Mouse (Mus musculus): ENCODE results near the gene Tcta. TPM values are rescaled to one million over a fixed set of nuclear protein-coding genes. Genes with fewer than 3 reads are reported as not detected.
A peak's percentile ranks its signal among the peaks of the same experiment; 100 is the strongest.
"Not testable (repeated sequence)": the region's sequence is repeated elsewhere in the genome, so short reads cannot be mapped to it uniquely, and the experiment has no call there.

The Tcta gene
- polyA plus RNA-seq, 1 experiment: 13.7 TPM

DNA sequence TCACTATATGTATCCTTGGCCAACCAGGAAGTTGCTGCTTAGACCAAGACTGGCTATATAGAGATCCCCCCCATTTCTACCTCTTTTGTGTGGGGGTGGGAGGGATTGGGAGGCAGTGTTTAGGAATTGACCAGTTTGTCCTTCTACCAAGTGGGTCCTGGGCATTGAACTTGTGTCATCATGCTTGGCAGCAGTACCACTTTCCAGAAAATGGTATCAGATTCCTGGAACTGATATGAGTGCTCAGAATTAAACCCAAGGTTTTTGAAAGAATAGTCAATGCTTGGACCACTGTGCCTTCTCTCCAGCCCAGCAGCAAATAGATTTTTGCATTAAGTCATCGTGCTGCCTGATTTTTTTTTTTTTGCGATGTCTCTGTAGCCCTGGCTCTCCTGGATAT is 19.9 kb upstream of the Tcta start:
- Histone ChIP-seq H3K36me3 (ENCODE audit: control insufficient read depth, insufficient read depth) (peaks cover 68% of the 10 kb centered on the region), H3K4me3 (ENCODE audit: insufficient read depth, poor library complexity, severe bottlenecking) (no peak overlapping the region), H3K27me3 (ENCODE audit: control insufficient read depth, insufficient read depth, insufficient read length) (no peaks in the 10 kb centered on the region), H3K79me3 (ENCODE audit: low read depth) (peaks cover 80% of the 10 kb centered on the region), H3K79me2 (ENCODE audit: control insufficient read depth, insufficient read depth) (peaks cover 95% of the 10 kb centered on the region), H3ac (ENCODE audit: control insufficient read depth, insufficient read length, low read depth) (no peak overlapping the region)
- TF ChIP-seq CTCF (IDR thresholded peaks at IDR 0.05; ENCODE audit: control insufficient read depth, insufficient read depth, insufficient read length) (no peak), MYOD1 (IDR thresholded peaks at IDR 0.05; ENCODE audit: control insufficient read depth, insufficient read length, low read depth) (no peak), FOSL1 (IDR thresholded peaks at IDR 0.05; ENCODE audit: insufficient read depth, low read length, poor library complexity, severe bottlenecking) (no peak), MYOG (IDR thresholded peaks at IDR 0.05; ENCODE audit: control insufficient read depth, extremely low read depth, insufficient read length) (no peak), MAX (IDR thresholded peaks at IDR 0.05) (no peak), USF1 (IDR thresholded peaks at IDR 0.05; ENCODE audit: low read depth) (no peak), CEBPB (IDR thresholded peaks at IDR 0.05; ENCODE audit: low read depth) (no peak)

DNA sequence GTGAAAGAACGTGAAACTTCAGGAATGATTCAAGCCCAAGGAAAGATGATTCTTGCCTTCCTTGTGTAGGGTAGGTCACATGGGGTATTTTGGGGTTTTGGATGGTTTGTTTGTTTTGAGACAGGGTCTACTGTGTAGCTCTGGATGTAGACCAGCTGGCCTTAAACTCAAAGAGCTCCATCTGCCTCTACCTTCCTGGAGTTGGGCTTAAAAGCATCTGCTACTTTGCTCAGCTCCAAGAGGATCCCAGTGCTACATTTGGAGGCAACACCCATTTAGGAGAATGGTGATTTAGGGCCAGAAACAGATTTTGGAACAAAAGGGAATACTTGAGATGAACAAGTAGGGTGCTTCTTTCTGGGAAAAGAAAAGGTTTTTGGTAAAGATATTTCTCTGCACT is 18.8 kb upstream of the Tcta start:
- TF ChIP-seq FOSL1 (IDR thresholded peaks at IDR 0.05; ENCODE audit: insufficient read depth, low read length, poor library complexity, severe bottlenecking) (no peak), CTCF (IDR thresholded peaks at IDR 0.05; ENCODE audit: control insufficient read depth, insufficient read depth, insufficient read length) (no peak), MAX (IDR thresholded peaks at IDR 0.05) (no peak), USF1 (IDR thresholded peaks at IDR 0.05; ENCODE audit: low read depth) (no peak), CEBPB (IDR thresholded peaks at IDR 0.05; ENCODE audit: low read depth) (no peak), MYOG (IDR thresholded peaks at IDR 0.05; ENCODE audit: control insufficient read depth, extremely low read depth, insufficient read length) (no peak), MYOD1 (IDR thresholded peaks at IDR 0.05; ENCODE audit: control insufficient read depth, insufficient read length, low read depth) (no peak)
- Histone ChIP-seq H3K27me3 (ENCODE audit: control insufficient read depth, insufficient read depth, insufficient read length) (no peaks in the 10 kb centered on the region), H3K4me3 (ENCODE audit: insufficient read depth, poor library complexity, severe bottlenecking) (no peak overlapping the region), H3K79me3 (ENCODE audit: low read depth) (peaks cover 89% of the 10 kb centered on the region), H3K79me2 (ENCODE audit: control insufficient read depth, insufficient read depth) (peaks cover 100% of the 10 kb centered on the region), H3ac (ENCODE audit: control insufficient read depth, insufficient read length, low read depth) (no peak overlapping the region), H3K36me3 (ENCODE audit: control insufficient read depth, insufficient read depth) (peaks cover 58% of the 10 kb centered on the region)

DNA sequence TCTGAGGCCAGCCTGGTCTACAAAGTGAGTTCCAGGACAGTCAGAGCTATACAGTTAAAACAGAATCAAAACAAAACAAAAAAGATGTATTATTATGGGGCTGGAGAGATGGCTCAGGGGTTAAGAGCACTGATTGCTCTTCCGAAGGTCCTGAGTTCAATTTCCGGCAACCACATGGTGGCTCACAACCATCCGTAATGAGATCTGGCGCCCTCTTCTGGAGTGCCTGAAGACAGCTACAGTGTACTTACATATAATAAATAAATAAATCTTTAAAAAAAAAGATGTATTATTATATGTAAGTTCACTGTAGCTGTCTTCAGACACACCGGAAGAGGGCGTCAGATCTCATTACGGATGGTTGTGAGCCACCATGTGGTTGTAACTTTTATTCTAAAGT is 16.1 kb upstream of the Tcta start:
- H3K4me3 ChIP-seq (ENCODE audit: insufficient read depth, poor library complexity, severe bottlenecking); H3ac ChIP-seq (ENCODE audit: control insufficient read depth, insufficient read length, low read depth); H3K27me3 ChIP-seq (ENCODE audit: control insufficient read depth, insufficient read depth, insufficient read length): not testable (repeated sequence)
- H3K36me3 ChIP-seq (ENCODE audit: control insufficient read depth, insufficient read depth): peaks cover 47% of the 10 kb centered on the region
- H3K79me2 ChIP-seq (ENCODE audit: control insufficient read depth, insufficient read depth): peaks cover 100% of the 10 kb centered on the region
- H3K79me3 ChIP-seq (ENCODE audit: low read depth): peaks cover 98% of the 10 kb centered on the region

DNA sequence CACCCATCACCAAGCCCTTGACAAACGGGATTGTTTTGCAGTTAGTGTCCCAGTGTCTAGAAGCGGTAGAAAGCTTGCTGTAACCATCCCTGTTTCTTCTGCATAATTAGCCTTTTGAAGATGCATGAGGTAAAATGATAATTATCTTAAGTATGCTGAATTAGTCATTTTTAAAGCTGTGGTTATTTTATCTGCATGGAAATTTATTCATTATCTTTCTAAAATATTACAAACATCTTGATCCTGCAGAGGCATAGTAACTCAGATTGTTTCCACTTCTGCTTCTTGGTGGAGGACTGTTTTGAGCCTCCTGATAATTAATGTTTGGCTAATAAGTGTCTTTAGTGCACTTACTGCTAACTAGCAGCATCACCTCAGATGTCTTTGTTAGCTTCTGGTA is 12.5 kb upstream of the Tcta start:
- peaks cover 44% of the 10 kb centered on the region for H3K36me3 ChIP-seq (ENCODE audit: control insufficient read depth, insufficient read depth)
- H3K4me3 ChIP-seq (ENCODE audit: insufficient read depth, poor library complexity, severe bottlenecking): no peak overlapping the region
- no peaks in the 10 kb centered on the region for H3K27me3 ChIP-seq (ENCODE audit: control insufficient read depth, insufficient read depth, insufficient read length)
- H3K79me2 ChIP-seq (ENCODE audit: control insufficient read depth, insufficient read depth): peaks cover 100% of the 10 kb centered on the region
- TF ChIP-seq FOSL1 (IDR thresholded peaks at IDR 0.05; ENCODE audit: insufficient read depth, low read length, poor library complexity, severe bottlenecking) (no peak), MYOG (IDR thresholded peaks at IDR 0.05; ENCODE audit: control insufficient read depth, extremely low read depth, insufficient read length) (no peak), CEBPB (IDR thresholded peaks at IDR 0.05; ENCODE audit: low read depth) (no peak), MAX (IDR thresholded peaks at IDR 0.05) (no peak), MYOD1 (IDR thresholded peaks at IDR 0.05; ENCODE audit: control insufficient read depth, insufficient read length, low read depth) (no peak), CTCF (IDR thresholded peaks at IDR 0.05; ENCODE audit: control insufficient read depth, insufficient read depth, insufficient read length) (no peak), USF1 (IDR thresholded peaks at IDR 0.05; ENCODE audit: low read depth) (no peak)
- H3K79me3 ChIP-seq (ENCODE audit: low read depth): peaks cover 97% of the 10 kb centered on the region
- no peak overlapping the region for H3ac ChIP-seq (ENCODE audit: control insufficient read depth, insufficient read length, low read depth)

DNA sequence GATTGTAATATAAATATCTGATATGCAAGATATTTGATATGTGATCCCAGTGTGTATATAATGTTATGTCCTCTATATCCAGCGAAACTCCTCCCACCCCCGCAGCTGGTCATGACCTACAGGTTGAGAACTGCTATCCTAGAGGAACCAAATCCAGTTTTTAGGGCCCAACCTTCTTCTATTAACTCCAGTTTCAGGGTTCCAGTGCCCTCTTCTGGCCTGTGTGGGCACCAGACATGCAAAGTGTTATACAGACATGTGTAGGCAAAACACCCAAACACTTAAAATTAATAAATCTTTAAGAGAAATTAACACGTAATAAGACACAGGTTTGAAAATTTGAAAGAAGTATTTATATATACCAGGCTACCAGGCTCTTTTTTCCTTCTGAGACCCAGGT is 11.6 kb upstream of the Tcta start:
- H3K36me3 ChIP-seq (ENCODE audit: control insufficient read depth, insufficient read depth): peaks cover 36% of the 10 kb centered on the region

DNA sequence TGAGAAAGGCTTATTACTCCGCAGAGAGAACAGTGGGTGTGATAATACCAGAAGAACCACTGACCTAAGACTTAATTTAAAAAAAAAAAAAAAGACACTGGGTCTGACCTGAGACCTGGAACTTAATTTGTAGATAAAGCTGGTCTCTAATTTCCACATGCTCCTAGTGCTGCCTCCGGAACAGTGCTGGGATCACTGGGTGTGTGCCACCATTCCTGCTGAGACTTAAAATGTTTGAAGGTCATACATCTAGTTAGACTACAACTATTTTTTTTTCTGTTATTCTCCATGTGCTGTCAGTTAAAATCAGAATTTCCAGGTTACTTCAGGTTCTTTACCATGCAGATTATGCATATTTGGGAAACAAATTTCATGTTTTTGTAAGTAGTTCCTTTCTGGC is 2.2 kb upstream of the Tcta start:
- H3K4me3 ChIP-seq (ENCODE audit: insufficient read depth, poor library complexity, severe bottlenecking): peak overlapping the region; percentile 73
- no peak overlapping the region for H3ac ChIP-seq (ENCODE audit: control insufficient read depth, insufficient read length, low read depth)
- peaks cover 71% of the 10 kb centered on the region for H3K79me3 ChIP-seq (ENCODE audit: low read depth)
- peaks cover 19% of the 10 kb centered on the region for H3K36me3 ChIP-seq (ENCODE audit: control insufficient read depth, insufficient read depth)
- TF ChIP-seq FOSL1 (IDR thresholded peaks at IDR 0.05; ENCODE audit: insufficient read depth, low read length, poor library complexity, severe bottlenecking): no peak
- TF ChIP-seq MYOG (IDR thresholded peaks at IDR 0.05; ENCODE audit: control insufficient read depth, extremely low read depth, insufficient read length): no peak
- TF ChIP-seq CTCF (IDR thresholded peaks at IDR 0.05; ENCODE audit: control insufficient read depth, insufficient read depth, insufficient read length): no peak
- TF ChIP-seq MAX (IDR thresholded peaks at IDR 0.05): no peak
- no peak for TF ChIP-seq CEBPB (IDR thresholded peaks at IDR 0.05; ENCODE audit: low read depth)
- TF ChIP-seq USF1 (IDR thresholded peaks at IDR 0.05; ENCODE audit: low read depth): no peak
- TF ChIP-seq MYOD1 (IDR thresholded peaks at IDR 0.05; ENCODE audit: control insufficient read depth, insufficient read length, low read depth): no peak
- no peaks in the 10 kb centered on the region for H3K27me3 ChIP-seq (ENCODE audit: control insufficient read depth, insufficient read depth, insufficient read length)
- H3K79me2 ChIP-seq (ENCODE audit: control insufficient read depth, insufficient read depth): peaks cover 94% of the 10 kb centered on the region

More for the DNA sequence above, 11.6 kb upstream of the Tcta start:
- TF ChIP-seq USF1 (IDR thresholded peaks at IDR 0.05; ENCODE audit: low read depth) (no peak), CEBPB (IDR thresholded peaks at IDR 0.05; ENCODE audit: low read depth) (no peak), MYOG (IDR thresholded peaks at IDR 0.05; ENCODE audit: control insufficient read depth, extremely low read depth, insufficient read length) (no peak), CTCF (IDR thresholded peaks at IDR 0.05; ENCODE audit: control insufficient read depth, insufficient read depth, insufficient read length) (no peak), FOSL1 (IDR thresholded peaks at IDR 0.05; ENCODE audit: insufficient read depth, low read length, poor library complexity, severe bottlenecking) (no peak), MYOD1 (IDR thresholded peaks at IDR 0.05; ENCODE audit: control insufficient read depth, insufficient read length, low read depth) (no peak), MAX (IDR thresholded peaks at IDR 0.05) (no peak)
- Histone ChIP-seq H3ac (ENCODE audit: control insufficient read depth, insufficient read length, low read depth) (no peak overlapping the region), H3K27me3 (ENCODE audit: control insufficient read depth, insufficient read depth, insufficient read length) (no peaks in the 10 kb centered on the region), H3K79me3 (ENCODE audit: low read depth) (peaks cover 96% of the 10 kb centered on the region), H3K4me3 (ENCODE audit: insufficient read depth, poor library complexity, severe bottlenecking) (no peak overlapping the region), H3K79me2 (ENCODE audit: control insufficient read depth, insufficient read depth) (peaks cover 100% of the 10 kb centered on the region)
